Mouse (Mus musculus) kidney, embryonic 14.5 days (tissue): ENCODE data around the gene Pnmal1. TPM values are rescaled to one million over a fixed set of nuclear protein-coding genes. Genes with fewer than 3 reads are reported as not detected.
A peak's percentile ranks its signal among the peaks of the same experiment; 100 is the strongest.

Source experiments
- ATAC-seq: fragments of 200-750 bp; cut with Nextera tagmentation; 2 replicates; pipeline ENCODE4 v1.8.0; 2017; ENCODE audit warnings: moderate number of reproducible peaks, mild to moderate bottlenecking, moderate TSS enrichment, moderate library complexity; ENCODE audit not compliant: low FRiP score, low TSS enrichment
- H3K27ac ChIP-seq: fragments of 300-500 bp; sonication (generic); 2 replicates; pipeline ENCODE4 v1.5.1; 2014; ENCODE audit warnings: low read depth, mild to moderate bottlenecking, low read length, moderate library complexity, mixed read lengths
- H3K27me3 ChIP-seq: fragments of 300-500 bp; sonication (generic); 2 replicates; pipeline ENCODE4 v1.6.1; 2014; ENCODE audit warnings: mild to moderate bottlenecking, low read length; ENCODE audit not compliant: control insufficient read depth, insufficient read depth
- H3K36me3 ChIP-seq: fragments of 300-500 bp; sonication (generic); 2 replicates; pipeline ENCODE4 v1.6.1; 2014; ENCODE audit warnings: low read length, mixed read lengths; ENCODE audit not compliant: control insufficient read depth, insufficient read depth
- H3K4me1 ChIP-seq: fragments of 300-500 bp; sonication (generic); 2 replicates; pipeline ENCODE4 v1.6.1; 2014; ENCODE audit warnings: low read length, mixed read lengths; ENCODE audit not compliant: control insufficient read depth, insufficient read depth
- H3K4me2 ChIP-seq: fragments of 300-500 bp; sonication (generic); replicated peaks from 2 replicates; pipeline ENCODE4 v1.6.1; 2014; ENCODE audit warnings: low read depth, mild to moderate bottlenecking, low read length
- H3K4me3 ChIP-seq: fragments of 300-500 bp; sonication (generic); 2 replicates; pipeline ENCODE4 v1.5.1; 2014; ENCODE audit warnings: mild to moderate bottlenecking, low read length
- H3K9ac ChIP-seq: fragments of 300-500 bp; sonication (generic); 2 replicates; pipeline ENCODE4 v1.6.1; 2014; ENCODE audit warnings: low read depth, mild to moderate bottlenecking, low read length, moderate library complexity
- H3K9me3 ChIP-seq: fragments of 300-500 bp; sonication (generic); 2 replicates; pipeline ENCODE4 v1.6.1; 2016; ENCODE audit warnings: low read length; ENCODE audit not compliant: control insufficient read depth
- WGBS: fragments of 180-500 bp; shearing (Covaris S2); extraction: QIAGEN DNeasy Blood & Tissue Kit; methylation state at CpG from one replicate; pipeline ENCODE4 v1.1.7; 2014; 5-methylcytosine and 5-hydroxymethylcytosine counted together
- polyA plus RNA-seq: library from polyadenylated mRNA; unstranded; fragments of >200 nt; fragmentation: Nextera tagmentation; extraction: Ambion mirVana; gene quantifications from 2 replicates; pipeline ENCODE4 v1.2.1, GENCODE M21; 2014

Gene Pnmal1
- polyA plus RNA-seq, 1 experiment from 2014 or later = 0.74 TPM

GRCm38 (mm10) chr7:16988405-16988804 lies 28.9 kb downstream of the Pnmal1 start:
- no peaks in the 10 kb centered on the region for H3K9me3 ChIP-seq
- WGBS = 18% methylated on average over 3 of the region's 3 CpGs
- H3K4me2 ChIP-seq = no peak overlapping the region
- H3K27me3 ChIP-seq = no peaks in the 10 kb centered on the region
- no peak overlapping the region for H3K9ac ChIP-seq
- H3K4me3 ChIP-seq = no peak overlapping the region
- no peak for ATAC-seq
- H3K27ac ChIP-seq = peak overlapping the region; percentile 15; the same call in 1 of the 2 replicates
- H3K4me1 ChIP-seq = peaks cover 18% of the 10 kb centered on the region; the same call in 1 of the 2 replicates
- no peaks in the 10 kb centered on the region for H3K36me3 ChIP-seq

- no peak overlapping the region for H3K9ac ChIP-seq
- WGBS = 32% methylated on average over 15 of the region's 15 CpGs
- H3K9me3 ChIP-seq = no peaks in the 10 kb centered on the region
- ATAC-seq = no peak
- 0 out of 2 replicates have a peak overlapping the region, but pooled peaks have one; percentile 5 for H3K4me2 ChIP-seq
- H3K36me3 ChIP-seq = no peaks in the 10 kb centered on the region
- H3K4me1 ChIP-seq = peaks cover 21% of the 10 kb centered on the region
- H3K4me3 ChIP-seq = no peak overlapping the region
- no peaks in the 10 kb centered on the region for H3K27me3 ChIP-seq
- peak overlapping the region; percentile 39; the same call in 1 of the 2 replicates for H3K27ac ChIP-seq
Measured at GRCm38 (mm10) chr7:16990006-16990744, 30.7 kb downstream of the Pnmal1 start.

GRCm38 (mm10) chr7:16991681-16992450 lies 32.4 kb downstream of the Pnmal1 start:
- no peaks in the 10 kb centered on the region for H3K9me3 ChIP-seq
- H3K27ac ChIP-seq = peak overlapping the region; percentile 83
- H3K4me2 ChIP-seq = no peak overlapping the region; the same call in 1 of the 2 replicates
- no peaks in the 10 kb centered on the region for H3K27me3 ChIP-seq
- 32% methylated on average over 18 of the region's 18 CpGs for WGBS
- ATAC-seq = peak; percentile 85
- H3K4me3 ChIP-seq = no peak overlapping the region
- H3K9ac ChIP-seq = no peak overlapping the region
- H3K36me3 ChIP-seq = peaks cover 4% of the 10 kb centered on the region; the same call in 1 of the 2 replicates
- H3K4me1 ChIP-seq = peaks cover 34% of the 10 kb centered on the region

- no peaks in the 10 kb centered on the region for H3K27me3 ChIP-seq
- H3K4me3 ChIP-seq = peak within 1 kb of the TSS; percentile 78
- peaks cover 6% of the 10 kb centered on the region for H3K36me3 ChIP-seq
- WGBS = 90% methylated on average over 5 of the region's 5 CpGs
- no peak within 1 kb of the TSS for H3K9ac ChIP-seq
- no peaks in the 10 kb centered on the region for H3K9me3 ChIP-seq
- H3K27ac ChIP-seq = peak within 1 kb of the TSS; percentile 83
- H3K4me1 ChIP-seq = peaks cover 36% of the 10 kb centered on the region
- H3K4me2 ChIP-seq = peak within 1 kb of the TSS; percentile 83
- no peak for ATAC-seq
Measured at GRCm38 (mm10) chr7:16992451-16992807, 33.0 kb downstream of the Pnmal1 start, which contains the start of gene Ccdc8. Gene Ccdc8, plus strand, starts transcription at chr7:16992708.

DNA sequence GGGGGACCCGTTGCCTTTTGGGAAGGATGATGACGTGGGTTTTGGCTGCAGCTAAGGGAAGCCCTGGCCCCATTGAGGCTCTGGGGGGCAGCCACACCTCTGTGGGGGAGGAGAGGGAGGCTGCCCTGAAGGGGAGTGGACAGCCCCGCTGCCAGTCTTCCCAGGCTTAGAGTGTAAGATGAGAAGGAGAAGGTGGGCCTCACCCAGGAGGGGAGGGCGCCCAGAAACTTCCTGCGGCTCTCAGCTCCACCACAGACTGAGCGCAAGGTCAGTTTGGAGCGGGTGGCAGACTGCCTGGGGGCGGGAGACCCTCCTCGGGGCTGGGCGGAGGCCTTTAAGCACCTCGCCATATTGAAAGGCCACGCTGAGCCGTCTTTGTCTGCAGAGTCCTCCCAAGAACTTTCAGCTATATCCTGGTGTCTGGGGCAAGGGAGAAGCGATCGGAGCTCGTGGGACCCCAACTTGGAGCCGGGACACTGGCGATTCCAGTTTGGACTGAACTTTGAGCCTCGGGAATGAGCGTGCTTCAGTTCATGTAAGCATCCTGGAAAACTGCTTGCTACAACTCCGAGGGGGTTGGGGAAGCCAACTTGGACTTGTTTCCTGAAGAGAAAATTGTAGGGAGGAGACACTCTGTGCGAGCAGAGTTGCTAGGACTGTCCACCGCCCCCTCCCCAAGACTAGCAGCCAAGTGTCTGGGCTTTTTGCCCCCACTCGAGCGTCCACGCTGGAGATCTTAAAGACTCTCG lies 34.3 kb downstream of the Pnmal1 start:
- H3K27ac ChIP-seq = peak overlapping the region; percentile 79
- peak overlapping the region; percentile 81 for H3K9ac ChIP-seq
- no peaks in the 10 kb centered on the region for H3K9me3 ChIP-seq
- ATAC-seq = peak; percentile 90
- peak overlapping the region; percentile 78 for H3K4me3 ChIP-seq
- H3K4me2 ChIP-seq = peak overlapping the region; percentile 83
- peaks cover 33% of the 10 kb centered on the region for H3K4me1 ChIP-seq
- peaks cover 19% of the 10 kb centered on the region for H3K36me3 ChIP-seq
- H3K27me3 ChIP-seq = no peaks in the 10 kb centered on the region
- WGBS = under 1% methylated on average over 27 of the region's 27 CpGs

DNA sequence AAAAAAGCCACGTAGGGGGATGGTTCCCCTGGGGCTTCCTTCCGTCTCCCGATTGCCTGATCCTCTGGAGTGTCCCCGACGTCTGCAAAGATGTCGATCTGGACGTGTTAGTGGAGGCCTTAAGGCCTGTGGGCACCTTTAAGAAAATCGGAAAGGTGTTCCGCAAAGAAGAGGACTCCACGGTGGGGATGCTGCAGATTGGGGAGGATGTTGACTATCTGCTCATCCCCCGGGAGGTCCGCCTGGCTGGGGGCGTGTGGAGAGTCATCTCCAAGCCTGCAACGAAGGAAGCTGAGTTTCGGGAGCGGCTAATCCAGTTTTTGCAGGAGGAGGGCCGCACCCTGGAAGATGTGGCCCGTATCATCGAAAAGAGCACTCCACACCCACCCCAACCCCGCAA lies 34.9 kb downstream of the Pnmal1 start:
- peaks cover 33% of the 10 kb centered on the region for H3K4me1 ChIP-seq
- H3K27ac ChIP-seq = peak overlapping the region; percentile 79
- H3K27me3 ChIP-seq = no peaks in the 10 kb centered on the region
- under 1% methylated on average over 20 of the region's 20 CpGs for WGBS
- H3K36me3 ChIP-seq = peaks cover 25% of the 10 kb centered on the region
- no peaks in the 10 kb centered on the region for H3K9me3 ChIP-seq
- H3K4me3 ChIP-seq = peak overlapping the region; percentile 78
- ATAC-seq = no peak
- peak overlapping the region; percentile 83 for H3K4me2 ChIP-seq
- peak overlapping the region; percentile 81 for H3K9ac ChIP-seq

- 77% methylated on average over 4 of the region's 4 CpGs for WGBS
- Histone ChIP-seq H3K36me3 (peaks cover 32% of the 10 kb centered on the region), H3K27me3 (no peaks in the 10 kb centered on the region), H3K27ac (no peak overlapping the region), H3K4me3 (peak overlapping the region; percentile 78), H3K9ac (peak overlapping the region; percentile 81), H3K9me3 (no peaks in the 10 kb centered on the region), H3K4me2 (peak overlapping the region; percentile 83), H3K4me1 (peaks cover 31% of the 10 kb centered on the region)
- ATAC-seq = no peak
Measured at GRCm38 (mm10) chr7:16995345-16995744, 35.9 kb downstream of the Pnmal1 start.

DNA sequence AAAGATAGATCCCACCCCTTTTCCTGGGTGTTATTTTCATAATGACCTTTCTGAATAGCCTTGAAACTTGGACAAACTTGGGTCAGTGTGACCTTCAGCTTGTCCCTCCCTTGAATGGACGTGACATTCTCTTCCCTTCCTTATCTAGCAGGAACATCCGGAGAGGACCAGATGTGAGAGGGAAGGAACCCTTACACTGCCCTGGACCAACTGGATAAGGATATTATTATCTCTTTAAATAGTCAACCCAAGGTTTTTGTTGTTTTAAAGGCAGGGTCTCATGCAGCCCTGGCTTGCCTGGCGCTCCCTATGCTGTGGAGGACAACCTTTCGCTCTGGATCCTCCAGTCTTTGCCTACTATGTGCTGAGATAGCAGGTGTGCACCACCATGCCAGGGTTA lies 39.8 kb downstream of the Pnmal1 start:
- H3K27ac ChIP-seq = no peak overlapping the region
- no peak overlapping the region for H3K4me3 ChIP-seq
- peaks cover 48% of the 10 kb centered on the region for H3K36me3 ChIP-seq
- H3K9me3 ChIP-seq = no peaks in the 10 kb centered on the region
- no peak overlapping the region for H3K4me2 ChIP-seq
- no peak for ATAC-seq
- H3K9ac ChIP-seq = no peak overlapping the region
- peaks cover 18% of the 10 kb centered on the region for H3K4me1 ChIP-seq
- H3K27me3 ChIP-seq = no peaks in the 10 kb centered on the region
- WGBS = 74% methylated on average over 4 of the region's 4 CpGs
